Mouse (Mus musculus) neural tube, embryonic 15.5 days (tissue): ENCODE results near the gene Srrm4. TPM values are rescaled to one million over a fixed set of nuclear protein-coding genes. Genes with fewer than 3 reads are reported as not detected.
A peak's percentile ranks its signal among the peaks of the same experiment; 100 is the strongest.

Source experiments
- ATAC-seq: fragments of 200-750 bp; cut with Nextera tagmentation; 2 replicates; pipeline ENCODE4 v1.8.0; 2017; ENCODE audit warnings: mild to moderate bottlenecking, moderate TSS enrichment, moderate library complexity; ENCODE audit not compliant: low FRiP score
- H3K27ac ChIP-seq: fragments of 300-500 bp; sonication (generic); replicated peaks from 2 replicates; pipeline ENCODE4 v1.5.1; 2015; ENCODE audit warnings: mild to moderate bottlenecking, inconsistent platforms
- H3K27me3 ChIP-seq: fragments of 300-500 bp; sonication (generic); replicated peaks from 2 replicates; pipeline ENCODE4 v1.6.1; 2015; ENCODE audit warnings: inconsistent platforms
- H3K36me3 ChIP-seq: fragments of 300-500 bp; sonication (generic); 2 replicates; pipeline ENCODE4 v1.6.1; 2015; ENCODE audit warnings: inconsistent platforms
- H3K4me1 ChIP-seq: fragments of 300-500 bp; sonication (generic); 2 replicates; pipeline ENCODE4 v1.6.1; 2015; ENCODE audit warnings: inconsistent platforms
- H3K4me2 ChIP-seq: fragments of 300-500 bp; sonication (generic); 2 replicates; pipeline ENCODE4 v1.6.1; 2015; ENCODE audit warnings: inconsistent platforms, mild to moderate bottlenecking, moderate library complexity
- H3K4me3 ChIP-seq: fragments of 300-500 bp; sonication (generic); replicated peaks from 2 replicates; pipeline ENCODE4 v1.5.1; 2015; ENCODE audit warnings: mild to moderate bottlenecking, inconsistent platforms
- H3K9ac ChIP-seq: fragments of 300-500 bp; sonication (generic); replicated peaks from 2 replicates; pipeline ENCODE4 v1.6.1; 2015; ENCODE audit warnings: mild to moderate bottlenecking, inconsistent platforms
- H3K9me3 ChIP-seq: fragments of 300-500 bp; sonication (generic); replicated peaks from 2 replicates; pipeline ENCODE4 v1.6.1; 2016; ENCODE audit warnings: inconsistent platforms
- WGBS: fragments of 180-500 bp; shearing (Covaris S2); methylation state at CpG from one replicate; pipeline ENCODE4 v1.1.7; 2015; ENCODE audit warnings: mixed read lengths; 5-methylcytosine and 5-hydroxymethylcytosine counted together
- polyA plus RNA-seq: library from polyadenylated mRNA; unstranded; fragments of >200 nt; fragmentation: Nextera tagmentation; extraction: Ambion mirVana; gene quantifications from 2 replicates; pipeline ENCODE4 v1.2.1, GENCODE M21; 2015

Srrm4 gene
- polyA plus RNA-seq, 1 experiment from 2014 or later, result 15.6 TPM

GRCm38 (mm10) chr5:116570566-116570965, 21.1 kb downstream of the Srrm4 start:
- H3K4me1 ChIP-seq, result peaks cover 41% of the 10 kb centered on the region

GRCm38 (mm10) chr5:116569629-116570028, 22.0 kb downstream of the Srrm4 start:
- Histone ChIP-seq H3K9ac (0 out of 2 replicates have a peak overlapping the region, but pooled peaks have one; percentile 7), H3K4me2 (no peak overlapping the region), H3K36me3 (no peaks in the 10 kb centered on the region), H3K27ac (0 out of 2 replicates have a peak overlapping the region, but pooled peaks have one; percentile 23), H3K4me3 (no peak overlapping the region), H3K4me1 (peaks cover 41% of the 10 kb centered on the region), H3K27me3 (no peaks in the 10 kb centered on the region), H3K9me3 (no peaks in the 10 kb centered on the region)
- WGBS, result 7% methylated on average over 7 of the region's 9 CpGs
- 0 out of 2 replicates have a peak, but pooled peaks have one; percentile 26 for ATAC-seq

More at GRCm38 (mm10) chr5:116570566-116570965, 21.1 kb downstream of the Srrm4 start:
- Histone ChIP-seq H3K27ac (no peak overlapping the region), H3K9ac (no peak overlapping the region), H3K9me3 (no peaks in the 10 kb centered on the region), H3K4me3 (no peak overlapping the region), H3K4me2 (no peak overlapping the region), H3K36me3 (no peaks in the 10 kb centered on the region), H3K27me3 (no peaks in the 10 kb centered on the region)
- WGBS, result 54% methylated on average over 7 of the region's 7 CpGs
- ATAC-seq, result no peak

GRCm38 (mm10) chr5:116568050-116568449, 23.6 kb downstream of the Srrm4 start:
- H3K4me1 ChIP-seq, result peaks cover 32% of the 10 kb centered on the region
- WGBS, result 93% methylated on average over 2 of the region's 2 CpGs
- no peak overlapping the region for H3K27ac ChIP-seq
- H3K9me3 ChIP-seq, result no peaks in the 10 kb centered on the region
- no peaks in the 10 kb centered on the region for H3K36me3 ChIP-seq
- no peaks in the 10 kb centered on the region for H3K27me3 ChIP-seq
- no peak for ATAC-seq
- no peak overlapping the region for H3K4me2 ChIP-seq
- H3K4me3 ChIP-seq, result no peak overlapping the region
- H3K9ac ChIP-seq, result no peak overlapping the region

DNA sequence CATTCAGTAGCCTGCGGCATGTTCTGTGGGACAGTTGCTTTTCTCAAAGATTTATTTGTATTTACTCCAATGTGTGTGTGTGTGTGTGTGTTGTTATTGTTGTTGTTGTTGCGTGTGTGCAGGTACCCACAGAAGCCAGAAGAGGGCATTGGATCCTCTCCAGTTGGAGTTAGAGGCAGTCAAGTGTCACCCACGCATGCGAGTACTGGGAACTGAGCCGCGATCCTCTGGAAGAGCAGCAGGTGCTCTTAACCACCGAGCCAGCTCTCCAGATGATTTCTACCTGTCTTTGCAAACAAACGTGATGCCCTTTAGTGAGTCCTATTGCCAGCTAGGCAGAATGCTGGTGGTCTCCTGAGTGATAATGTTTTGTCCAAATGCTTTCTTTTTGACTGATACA, 24.3 kb downstream of the Srrm4 start:
- peaks cover 25% of the 10 kb centered on the region for H3K4me1 ChIP-seq
- H3K9me3 ChIP-seq, result no peaks in the 10 kb centered on the region
- no peak overlapping the region for H3K4me3 ChIP-seq
- no peaks in the 10 kb centered on the region for H3K27me3 ChIP-seq
- H3K27ac ChIP-seq, result no peak overlapping the region
- H3K9ac ChIP-seq, result no peak overlapping the region
- no peaks in the 10 kb centered on the region for H3K36me3 ChIP-seq
- 85% methylated on average over 8 of the region's 8 CpGs for WGBS
- ATAC-seq, result no peak
- no peak overlapping the region for H3K4me2 ChIP-seq

- H3K9me3 ChIP-seq, result no peaks in the 10 kb centered on the region
- H3K9ac ChIP-seq, result no peak overlapping the region
- WGBS, result 61% methylated on average over 14 of the region's 14 CpGs
- peaks cover 20% of the 10 kb centered on the region for H3K4me1 ChIP-seq
- ATAC-seq, result no peak
- H3K36me3 ChIP-seq, result no peaks in the 10 kb centered on the region
- H3K4me2 ChIP-seq, result no peak overlapping the region
- H3K4me3 ChIP-seq, result no peak overlapping the region
- H3K27me3 ChIP-seq, result no peaks in the 10 kb centered on the region
- no peak overlapping the region for H3K27ac ChIP-seq
Observed at GRCm38 (mm10) chr5:116566385-116567045, 25.1 kb downstream of the Srrm4 start.

- Histone ChIP-seq H3K9me3 (no peaks in the 10 kb centered on the region), H3K27me3 (no peaks in the 10 kb centered on the region), H3K9ac (no peak overlapping the region), H3K27ac (no peak overlapping the region), H3K4me3 (no peak overlapping the region), H3K4me2 (no peak overlapping the region), H3K36me3 (no peaks in the 10 kb centered on the region), H3K4me1 (peaks cover 13% of the 10 kb centered on the region)
- 73% methylated on average over 9 of the region's 9 CpGs for WGBS
- ATAC-seq, result no peak
Observed at GRCm38 (mm10) chr5:116565573-116565972, 26.0 kb downstream of the Srrm4 start.

- H3K4me1 ChIP-seq, result peaks cover 8% of the 10 kb centered on the region
- no peaks in the 10 kb centered on the region for H3K27me3 ChIP-seq
- H3K9ac ChIP-seq, result no peak overlapping the region
- no peaks in the 10 kb centered on the region for H3K36me3 ChIP-seq
- H3K4me3 ChIP-seq, result no peak overlapping the region
- ATAC-seq, result no peak
- no peak overlapping the region for H3K27ac ChIP-seq
- 84% methylated on average over 3 of the region's 3 CpGs for WGBS
- no peak overlapping the region for H3K4me2 ChIP-seq
- no peaks in the 10 kb centered on the region for H3K9me3 ChIP-seq
Observed at GRCm38 (mm10) chr5:116564391-116564790, 27.2 kb downstream of the Srrm4 start.

- ATAC-seq, result no peak
- H3K4me2 ChIP-seq, result no peak overlapping the region
Observed at GRCm38 (mm10) chr5:116563713-116564112, 27.9 kb downstream of the Srrm4 start.

DNA sequence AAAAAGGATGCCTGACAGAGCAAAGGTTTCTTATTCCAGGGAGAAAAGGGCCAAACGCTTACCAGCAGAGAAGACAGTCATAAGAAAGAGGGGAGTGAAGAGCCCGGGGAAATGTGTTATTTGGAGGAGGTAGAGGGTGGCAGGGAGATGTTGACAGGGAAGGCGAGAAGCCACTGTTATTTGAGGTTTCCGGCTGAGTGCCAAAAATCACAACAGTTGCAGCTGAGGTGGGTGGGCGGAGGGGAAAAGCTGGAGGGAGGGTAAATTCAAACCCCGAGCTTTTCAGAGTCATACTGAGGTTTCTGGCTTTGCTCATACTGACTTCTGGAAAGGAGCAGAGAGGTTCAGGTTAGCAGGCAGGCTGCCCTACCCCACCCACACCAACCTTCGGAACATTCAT, 32.5 kb downstream of the Srrm4 start:
- Histone ChIP-seq H3K27me3 (no peaks in the 10 kb centered on the region), H3K27ac (no peak overlapping the region), H3K4me1 (peaks cover 5% of the 10 kb centered on the region; the same call in 1 of the 2 replicates), H3K36me3 (no peaks in the 10 kb centered on the region), H3K9me3 (no peaks in the 10 kb centered on the region), H3K4me2 (no peak overlapping the region), H3K4me3 (no peak overlapping the region), H3K9ac (no peak overlapping the region)
- ATAC-seq, result no peak
- WGBS, result 72% methylated on average over 7 of the region's 7 CpGs

More at GRCm38 (mm10) chr5:116563713-116564112, 27.9 kb downstream of the Srrm4 start:
- Histone ChIP-seq H3K27me3 (no peaks in the 10 kb centered on the region), H3K36me3 (no peaks in the 10 kb centered on the region), H3K9ac (no peak overlapping the region), H3K4me1 (peaks cover 7% of the 10 kb centered on the region), H3K9me3 (no peaks in the 10 kb centered on the region), H3K4me3 (no peak overlapping the region), H3K27ac (no peak overlapping the region)
- WGBS, result 70% methylated on average over 6 of the region's 6 CpGs

DNA sequence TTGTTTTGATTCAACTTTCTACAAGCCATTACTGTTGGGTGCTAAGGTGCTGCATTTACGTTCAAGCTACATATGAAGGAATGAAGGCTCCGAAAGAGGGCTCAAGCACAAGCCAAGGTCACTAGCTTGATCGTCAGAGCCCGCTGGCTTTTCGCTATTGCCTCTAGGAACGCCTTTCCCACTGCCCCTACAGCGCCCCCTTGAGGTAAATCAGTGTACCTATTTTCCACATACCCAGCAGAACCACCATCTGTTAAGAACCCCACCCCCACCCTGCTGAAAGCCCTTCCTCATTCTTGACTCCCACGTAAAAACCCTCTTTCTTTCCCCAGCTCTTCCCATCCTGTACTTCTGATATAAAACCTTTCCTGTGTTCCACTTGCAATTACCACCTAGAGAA, 35.0 kb downstream of the Srrm4 start:
- H3K27ac ChIP-seq, result no peak overlapping the region
- ATAC-seq, result no peak
- peaks cover 10% of the 10 kb centered on the region; the same call in 1 of the 2 replicates for H3K4me1 ChIP-seq
- WGBS, result 48% methylated on average over 8 of the region's 8 CpGs
- H3K9ac ChIP-seq, result no peak overlapping the region
- H3K27me3 ChIP-seq, result no peaks in the 10 kb centered on the region
- H3K4me2 ChIP-seq, result no peak overlapping the region
- no peaks in the 10 kb centered on the region for H3K36me3 ChIP-seq
- H3K4me3 ChIP-seq, result no peak overlapping the region
- no peaks in the 10 kb centered on the region for H3K9me3 ChIP-seq

DNA sequence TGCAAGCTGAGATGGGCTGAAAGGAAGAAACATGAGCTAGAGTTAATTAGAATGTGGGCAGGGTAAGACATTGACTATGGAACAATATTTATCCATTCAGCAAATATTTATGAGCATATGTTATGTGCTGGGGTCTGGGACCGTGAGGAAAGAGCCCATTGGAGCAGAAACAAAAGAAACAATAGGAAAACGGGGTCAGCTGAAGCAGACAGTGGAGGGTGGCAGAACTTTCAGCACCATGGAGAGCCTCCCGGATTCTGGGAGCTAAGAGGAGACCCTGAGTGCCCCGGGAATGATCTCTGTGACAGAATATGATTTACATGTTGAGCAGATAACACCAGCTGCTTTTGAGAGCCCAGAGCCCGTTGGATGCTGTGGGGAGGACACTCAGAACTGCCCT, 37.7 kb downstream of the Srrm4 start:
- ATAC-seq, result no peak

DNA sequence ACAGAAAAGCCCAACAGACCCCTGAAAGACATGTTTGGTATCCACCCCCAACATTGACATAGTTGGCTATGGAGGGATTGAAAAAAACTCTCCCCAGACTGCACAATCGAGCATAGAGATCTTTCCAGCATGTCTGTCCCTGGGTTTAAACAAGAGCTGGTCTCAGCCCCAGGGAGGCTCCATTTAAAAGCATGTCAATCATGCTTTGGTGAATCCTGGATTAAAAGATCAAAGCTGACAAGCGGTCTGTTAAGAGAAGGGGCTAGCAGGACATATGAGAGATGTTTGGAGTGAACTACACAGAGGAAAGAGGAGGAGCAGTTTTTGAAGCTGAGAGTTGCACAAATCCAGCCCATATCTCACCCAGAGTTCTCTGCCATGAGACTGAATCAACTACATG, 38.5 kb downstream of the Srrm4 start:
- Histone ChIP-seq H3K9ac (no peak overlapping the region), H3K4me1 (peaks cover 10% of the 10 kb centered on the region; the same call in 1 of the 2 replicates), H3K9me3 (no peaks in the 10 kb centered on the region), H3K4me2 (no peak overlapping the region), H3K36me3 (no peaks in the 10 kb centered on the region), H3K27ac (no peak overlapping the region), H3K4me3 (no peak overlapping the region), H3K27me3 (no peaks in the 10 kb centered on the region)
- ATAC-seq, result no peak
- WGBS, result 59% methylated on average over 2 of the region's 2 CpGs

More for the DNA sequence above, 37.7 kb downstream of the Srrm4 start:
- Histone ChIP-seq H3K4me1 (peaks cover 10% of the 10 kb centered on the region; the same call in 1 of the 2 replicates), H3K36me3 (no peaks in the 10 kb centered on the region), H3K27ac (no peak overlapping the region), H3K27me3 (no peaks in the 10 kb centered on the region), H3K9me3 (no peaks in the 10 kb centered on the region), H3K4me2 (no peak overlapping the region), H3K4me3 (no peak overlapping the region), H3K9ac (no peak overlapping the region)
- 8% methylated on average over 5 of the region's 5 CpGs for WGBS
